In the genomic region with DNA sequence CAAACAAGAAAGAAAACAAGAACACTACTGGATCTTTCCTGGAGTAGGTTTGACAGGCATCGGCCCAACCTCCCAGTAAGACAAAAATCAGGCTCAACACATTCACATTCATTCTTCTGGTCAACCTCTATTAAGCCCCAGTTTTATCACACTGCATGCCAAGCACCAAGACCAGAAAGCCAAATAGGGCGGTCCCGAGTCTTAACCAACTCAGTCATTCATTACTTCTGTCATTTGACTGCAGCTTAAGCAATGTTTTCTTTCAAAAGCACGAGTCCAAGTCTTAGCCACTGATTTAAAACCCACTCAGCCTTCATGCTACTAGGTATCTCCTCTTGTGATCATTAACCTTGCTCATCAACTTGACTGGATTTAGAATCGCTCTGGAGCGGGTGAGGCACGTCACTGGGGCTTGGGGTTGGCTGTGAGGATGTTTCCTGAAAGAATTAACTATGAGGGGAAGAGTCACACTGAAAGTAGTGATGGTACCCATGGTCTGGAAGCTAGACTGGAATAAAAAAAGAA, we compare ENCODE assay signal across 15 mouse cellular contexts.
"Had no signal": no experiment of that assay in that cellular context is flagged by ENCODE, and none has a peak within 500 bp of the region (broad histone marks: within the 10 kb centered on the region; RNA-seq: fewer than 3 reads in every experiment).

No protein-coding gene starts in this region.

- H3K9ac ChIP-seq: limb, embryonic 15.5 days; liver, embryonic 12.5 days; lung, embryonic 14.5 days; neural tube, embryonic 13.5 days had no signal

- H3K4me2 ChIP-seq: limb, embryonic 15.5 days; liver, embryonic 12.5 days; lung, embryonic 14.5 days; midbrain, embryonic 11.5 days; neural tube, embryonic 13.5 days had no signal

- H3K27me3 ChIP-seq: limb, embryonic 15.5 days; liver, embryonic 12.5 days; neural tube, embryonic 13.5 days had no signal

- ATAC-seq: intestine, embryonic 16.5 days; liver, embryonic 12.5 days; midbrain, embryonic 16.5 days had no signal

- H3K36me3 ChIP-seq: liver, embryonic 12.5 days had no signal

- DNase-seq: layer of hippocampus, postnatal 36 days; lung, embryonic 14.5 days; lung, postnatal 10 days; lung, postnatal 4 days; retina, postnatal 1 day; right cerebral cortex, postnatal 4 days; spleen, adult 18-20 months; thymus, adult 18-20 months; thymus, postnatal 14 days had no signal

- H3K27ac ChIP-seq: limb, embryonic 15.5 days; liver, embryonic 12.5 days; neural tube, embryonic 13.5 days had no signal

- H3K9me3 ChIP-seq: limb, embryonic 15.5 days; liver, embryonic 12.5 days; neural tube, embryonic 13.5 days had no signal

- H3K4me3 ChIP-seq: limb, embryonic 15.5 days; liver, embryonic 12.5 days; neural tube, embryonic 13.5 days had no signal

- H3K4me1 ChIP-seq: limb, embryonic 15.5 days; liver, embryonic 12.5 days had no signal
